19 mouse cellular contexts compared by ENCODE assay signal in genomic region chr10:112835970-112836369, GRCm38 (mm10).
DNase-seq lines count a peak whose midpoint lies in the region; ATAC-seq lines count a peak whose summit lies in the region.
"Had no signal": no experiment of that assay in that cellular context is flagged by ENCODE, and none has a peak within 500 bp of the region (broad histone marks: within the 10 kb centered on the region; RNA-seq: fewer than 3 reads in every experiment).

No protein-coding gene starts in this region.

- H3K4me3 ChIP-seq in midbrain, embryonic 13.5 days (replicated peaks), result no peak overlapping the region
- H3K4me3 ChIP-seq in midbrain, embryonic 16.5 days (ENCODE audit: low read depth, low read length), result no peak overlapping the region
- H3K4me3 ChIP-seq in hindbrain, embryonic 16.5 days (ENCODE audit: low read length), result no peak overlapping the region
- H3K4me3 ChIP-seq: embryonic facial prominence, embryonic 12.5 days; midbrain, embryonic 12.5 days had no signal

- 79% methylated on average over 9 of the region's 9 CpGs for WGBS in midbrain, embryonic 13.5 days
- 72% methylated on average over 9 of the region's 9 CpGs for WGBS in midbrain, embryonic 16.5 days
- WGBS in hindbrain, embryonic 16.5 days, result 65% methylated on average over 9 of the region's 9 CpGs

- H3K4me2 ChIP-seq in midbrain, embryonic 13.5 days (replicated peaks), result no peak overlapping the region
- H3K4me2 ChIP-seq in midbrain, embryonic 16.5 days (ENCODE audit: low read length), result no peak overlapping the region
- no peak overlapping the region for H3K4me2 ChIP-seq in hindbrain, embryonic 16.5 days (ENCODE audit: low read length)
- H3K4me2 ChIP-seq: embryonic facial prominence, embryonic 12.5 days; heart, embryonic 11.5 days; midbrain, embryonic 12.5 days had no signal

- no peaks in the 10 kb centered on the region for H3K9me3 ChIP-seq in midbrain, embryonic 13.5 days
- no peaks in the 10 kb centered on the region for H3K9me3 ChIP-seq in midbrain, embryonic 16.5 days (replicated peaks; ENCODE audit: control insufficient read depth, low read length, poor library complexity, severe bottlenecking)
- no peaks in the 10 kb centered on the region for H3K9me3 ChIP-seq in hindbrain, embryonic 16.5 days (ENCODE audit: control insufficient read depth, low read length)
- H3K9me3 ChIP-seq: embryonic facial prominence, embryonic 12.5 days; midbrain, embryonic 12.5 days had no signal

- no peaks in the 10 kb centered on the region for H3K27me3 ChIP-seq in midbrain, embryonic 13.5 days
- H3K27me3 ChIP-seq in midbrain, embryonic 16.5 days (ENCODE audit: control insufficient read depth, insufficient read depth, low read depth, low read length), result no peaks in the 10 kb centered on the region
- no peaks in the 10 kb centered on the region for H3K27me3 ChIP-seq in hindbrain, embryonic 16.5 days (replicated peaks; ENCODE audit: control insufficient read depth, insufficient read depth, low read length)
- H3K27me3 ChIP-seq: embryonic facial prominence, embryonic 12.5 days; midbrain, embryonic 12.5 days had no signal

- DNase-seq in cerebellum, postnatal 14 days, result peak; percentile 15 to 25
- no peak for DNase-seq in cerebellum, adult 11-12 months
- peak; percentile 40 for DNase-seq in left cerebral cortex, postnatal 4 days
- no peak for DNase-seq in left cerebral cortex, adult 8-10 months (ENCODE audit: low spot score in 2 of 2)
- DNase-seq in heart, adult 8-10 months (ENCODE audit: low spot score), result no peak
- DNase-seq: gastrocnemius, postnatal 36 days; heart, postnatal 14 days; kidney, adult 9 months; kidney, postnatal 36 days; layer of hippocampus, adult 9-11 months; lung, adult 2 months; right cerebral cortex, postnatal 4 days; thymus, postnatal 4 days had no signal

- intact Hi-C loops in left cerebral cortex, postnatal 4 days (cut with DNase I), result no loop called here

- H3K36me3 ChIP-seq in midbrain, embryonic 13.5 days, result no peaks in the 10 kb centered on the region
- no peaks in the 10 kb centered on the region for H3K36me3 ChIP-seq in midbrain, embryonic 16.5 days (ENCODE audit: control insufficient read depth, insufficient read depth, low read length)
- H3K36me3 ChIP-seq in hindbrain, embryonic 16.5 days (ENCODE audit: control insufficient read depth, insufficient read depth, low read length), result no peaks in the 10 kb centered on the region
- H3K36me3 ChIP-seq: embryonic facial prominence, embryonic 12.5 days; midbrain, embryonic 12.5 days had no signal

- H3K27ac ChIP-seq in midbrain, embryonic 13.5 days, result no peak overlapping the region
- no peak overlapping the region for H3K27ac ChIP-seq in midbrain, embryonic 16.5 days (ENCODE audit: low read length)
- no peak overlapping the region for H3K27ac ChIP-seq in hindbrain, embryonic 16.5 days (ENCODE audit: low read depth, low read length)
- H3K27ac ChIP-seq: embryonic facial prominence, embryonic 12.5 days; midbrain, embryonic 12.5 days had no signal

- H3K4me1 ChIP-seq in midbrain, embryonic 13.5 days (replicated peaks), result no peaks in the 10 kb centered on the region
- H3K4me1 ChIP-seq in midbrain, embryonic 16.5 days (ENCODE audit: control insufficient read depth, insufficient read depth, low read length), result no peaks in the 10 kb centered on the region
- no peaks in the 10 kb centered on the region for H3K4me1 ChIP-seq in hindbrain, embryonic 16.5 days (ENCODE audit: control insufficient read depth, insufficient read depth, low read depth, low read length)
- H3K4me1 ChIP-seq: embryonic facial prominence, embryonic 12.5 days; midbrain, embryonic 12.5 days had no signal

- H3K9ac ChIP-seq in midbrain, embryonic 13.5 days (replicated peaks), result no peak overlapping the region
- H3K9ac ChIP-seq in midbrain, embryonic 16.5 days (ENCODE audit: low read depth, low read length), result no peak overlapping the region
- no peak overlapping the region for H3K9ac ChIP-seq in hindbrain, embryonic 16.5 days (ENCODE audit: low read depth, low read length)
- H3K9ac ChIP-seq: embryonic facial prominence, embryonic 12.5 days; midbrain, embryonic 12.5 days had no signal

- ATAC-seq in midbrain, embryonic 13.5 days, result peak; percentile 65; the same call in 1 of the 2 replicates
- ATAC-seq in midbrain, embryonic 16.5 days, result no peak
- ATAC-seq in hindbrain, embryonic 16.5 days, result peak; percentile 80; the same call in 1 of the 2 replicates

Comparison
In these comparisons a context has a peak if more than half of its experiments do, and no peak if none do; other contexts are left out.
1. DNase-seq: peak in cerebellum, postnatal 14 days (2 of 2) and left cerebral cortex, postnatal 4 days (single experiment); none in cerebellum, adult 11-12 months (single experiment), left cerebral cortex, adult 8-10 months (0 of 2) and heart, adult 8-10 months (single experiment).